Mouse (Mus musculus) heart, adult 9 months (tissue): Measurements from ENCODE around the gene Pbrm1.
A peak's percentile ranks its signal among the peaks of the same experiment; 100 is the strongest.

ENCODE experiments used
- DNase-seq, 2 experiments: peaks; one replicate each; pipeline ENCODE4 v3.0.0; 2022; ENCODE audit warnings: low spot score in 2 of 2

Gene Pbrm1

DNA sequence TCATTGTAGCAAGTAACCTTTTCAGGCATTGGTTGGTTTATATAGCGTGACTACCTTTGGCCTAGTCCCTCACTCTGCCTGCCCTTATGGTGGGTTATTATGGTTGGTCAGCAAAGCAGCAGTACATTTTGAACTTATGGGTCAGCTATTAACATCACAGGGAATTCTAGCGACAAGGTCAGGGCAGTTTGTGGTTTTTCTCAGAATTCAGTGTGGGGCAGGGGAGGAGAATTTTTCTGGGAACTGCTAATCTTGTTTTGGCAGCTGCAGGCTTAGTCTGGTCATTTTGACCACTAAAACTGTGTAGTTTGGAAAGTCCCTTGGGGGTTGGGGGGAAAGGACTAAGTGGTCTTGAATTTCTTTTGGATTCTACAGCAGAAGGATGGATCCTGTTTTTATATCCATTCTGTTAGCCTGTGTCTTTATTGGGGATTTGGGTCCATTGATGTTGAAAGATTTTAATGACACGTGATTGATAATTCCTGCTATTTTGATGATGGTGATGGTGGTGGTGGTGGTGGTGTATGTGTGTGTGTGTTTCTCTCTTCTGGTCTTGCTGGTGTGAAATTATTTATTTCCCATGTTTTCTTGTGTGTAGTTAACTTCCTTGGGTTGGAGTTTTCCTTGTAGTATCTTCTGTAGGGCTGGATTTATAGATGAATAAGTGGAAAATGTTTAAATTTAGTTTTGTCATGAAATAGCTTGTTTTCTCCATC, 60.5 kb downstream of the Pbrm1 start:
- no peak for DNase-seq

DNA sequence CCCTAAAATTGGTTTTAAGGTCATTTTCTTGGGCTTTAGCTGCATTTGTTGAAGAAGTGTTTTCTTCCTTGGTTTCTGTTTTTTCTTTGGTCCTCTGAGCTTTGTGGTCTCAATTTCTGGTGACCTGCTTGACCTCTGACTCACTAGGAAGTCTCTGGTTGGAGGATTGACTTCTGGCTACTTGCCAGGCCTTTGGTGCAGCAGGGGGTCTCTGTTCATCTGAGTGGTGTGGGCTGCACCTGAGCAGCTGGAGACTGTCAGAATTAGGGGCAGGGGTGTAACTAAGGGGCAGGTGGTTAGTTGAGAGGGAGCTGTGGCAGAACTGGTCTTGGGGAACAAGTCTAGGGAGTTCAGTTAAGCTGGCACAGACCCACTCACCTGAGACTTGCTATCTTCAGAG, 62.2 kb downstream of the Pbrm1 start:
- DNase-seq: no peak

DNA sequence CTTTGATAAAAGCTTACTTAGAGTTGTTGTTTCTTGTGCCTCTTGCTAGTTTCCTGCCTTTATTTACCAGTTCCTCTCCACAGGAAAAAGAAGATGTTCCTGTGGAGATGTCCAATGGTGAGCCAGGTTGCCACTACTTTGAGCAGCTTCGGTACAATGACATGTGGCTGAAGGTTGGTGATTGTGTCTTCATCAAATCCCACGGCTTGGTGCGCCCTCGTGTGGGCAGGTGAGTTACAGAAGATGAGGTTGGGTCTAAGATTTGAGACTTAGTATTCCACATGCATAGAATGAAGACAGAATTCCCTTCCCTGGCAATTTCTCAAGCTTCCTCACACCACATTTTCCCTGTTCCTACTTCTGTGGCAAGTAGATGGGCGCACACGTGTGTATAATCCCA, 68.5 kb downstream of the Pbrm1 start:
- DNase-seq: no peak

DNA sequence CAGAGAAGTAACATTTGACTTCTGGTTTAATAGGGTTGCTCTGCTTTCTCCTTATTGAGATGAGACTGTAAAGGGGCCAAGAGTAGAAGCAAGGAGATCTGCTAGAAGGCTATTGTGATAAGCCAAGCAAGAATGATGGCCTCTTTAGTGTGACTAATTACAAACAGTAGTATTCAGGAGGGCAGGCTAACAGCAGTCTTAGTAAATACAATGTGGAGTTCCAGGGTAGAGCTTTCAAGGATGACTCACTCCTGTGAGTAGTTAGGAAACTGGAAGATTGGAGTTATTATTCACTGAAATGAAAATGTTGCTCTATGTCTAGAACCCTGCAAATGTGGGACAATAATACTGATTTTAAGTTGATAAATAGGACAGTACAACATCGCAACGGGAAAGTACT, 69.6 kb downstream of the Pbrm1 start:
- DNase-seq: no peak

DNA sequence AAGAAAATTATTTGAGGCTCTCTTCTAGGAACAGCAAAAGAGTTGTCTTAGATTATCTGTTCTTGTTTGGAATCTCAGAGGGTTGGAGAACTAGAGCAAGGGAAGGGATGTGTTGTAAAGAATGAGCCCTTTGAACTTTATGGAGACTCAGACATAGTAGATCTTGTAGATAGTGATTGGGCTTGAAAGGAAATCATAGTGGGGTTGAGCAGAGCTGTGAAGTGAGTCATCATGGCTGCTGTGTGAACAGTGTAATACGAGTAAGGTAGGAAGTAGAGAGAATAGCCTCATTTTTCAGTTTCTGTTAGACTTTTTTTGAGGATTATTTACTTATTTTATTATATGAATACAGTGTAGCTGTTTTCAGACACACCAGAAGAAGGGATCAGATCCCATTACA, 71.0 kb downstream of the Pbrm1 start:
- no peak for DNase-seq

DNA sequence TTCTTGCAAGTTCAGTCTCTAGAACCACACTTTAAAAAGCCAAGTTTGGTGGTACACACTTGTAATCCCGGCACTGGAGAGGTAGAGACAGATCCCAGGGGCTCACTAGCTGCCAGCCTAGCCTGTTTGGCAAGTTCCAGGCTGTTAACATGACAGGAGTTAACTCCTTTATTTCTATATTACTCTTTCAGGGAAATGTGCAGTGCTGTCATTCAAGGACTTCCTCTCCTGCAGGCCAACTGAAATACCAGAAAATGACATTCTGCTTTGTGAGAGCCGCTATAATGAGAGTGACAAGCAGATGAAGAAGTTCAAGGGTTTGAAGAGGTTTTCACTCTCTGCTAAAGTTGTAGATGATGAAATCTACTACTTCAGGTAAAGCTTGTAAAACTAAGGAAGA, 86.2 kb downstream of the Pbrm1 start:
- DNase-seq: no peak

DNA sequence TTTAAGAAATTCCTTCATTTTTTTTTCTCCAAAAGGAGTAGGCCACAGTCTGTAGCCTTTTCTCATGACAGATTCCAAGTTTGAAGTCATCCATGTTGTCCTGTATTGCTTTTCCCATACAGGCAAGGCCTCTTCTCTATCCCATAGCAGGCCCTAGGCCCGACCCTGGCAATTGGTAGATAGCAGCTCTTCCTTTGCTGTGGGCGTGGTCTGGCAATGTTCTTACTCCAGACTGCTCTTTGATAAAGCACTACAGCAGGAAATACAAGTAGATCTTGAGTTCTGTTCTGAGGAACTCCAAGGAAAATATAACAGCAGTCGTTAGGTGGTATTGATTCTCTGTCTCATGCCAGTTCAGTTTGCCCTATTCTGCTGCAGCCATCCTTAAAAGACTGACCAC, 91.7 kb downstream of the Pbrm1 start:
- no peak for DNase-seq

DNA sequence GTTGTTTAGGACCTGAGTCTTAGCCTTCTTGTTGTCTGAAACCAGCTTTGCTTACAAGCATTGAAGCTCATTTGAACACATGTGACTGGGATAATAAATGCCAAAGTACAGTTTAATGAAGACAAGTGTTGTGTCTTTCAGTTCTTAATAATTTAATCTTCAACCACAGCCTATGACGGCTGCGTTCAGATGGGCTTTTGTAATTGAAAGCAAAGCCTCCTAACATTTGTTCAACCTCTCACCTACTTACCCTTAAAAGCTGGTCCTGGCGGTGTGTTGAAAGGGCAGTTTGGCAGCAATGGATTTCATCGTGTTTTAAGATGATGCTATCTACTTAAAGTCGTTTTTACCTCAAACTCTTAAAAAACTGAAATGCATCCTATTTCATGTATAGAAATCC, 93.2 kb downstream of the Pbrm1 start:
- DNase-seq: no peak

DNA sequence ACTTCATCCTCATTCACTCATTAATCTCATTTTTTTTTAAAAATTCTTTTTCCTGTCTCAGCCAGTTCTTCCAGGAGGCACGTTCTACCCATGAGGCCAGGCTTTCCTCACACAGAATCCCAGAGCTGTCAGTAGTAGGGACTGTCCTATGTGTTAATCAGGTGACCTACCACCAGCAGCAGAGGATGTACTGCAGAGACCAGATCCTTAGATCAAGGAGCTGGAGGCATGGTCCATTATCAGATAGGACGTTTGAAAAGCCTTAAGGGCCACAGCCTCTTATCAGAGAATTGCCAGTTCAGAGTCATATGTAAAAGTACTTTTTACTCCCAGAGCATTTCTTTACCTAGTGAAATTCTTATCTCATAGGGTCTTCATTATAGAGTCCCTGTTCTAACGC, 95.1 kb downstream of the Pbrm1 start:
- DNase-seq: no peak

DNA sequence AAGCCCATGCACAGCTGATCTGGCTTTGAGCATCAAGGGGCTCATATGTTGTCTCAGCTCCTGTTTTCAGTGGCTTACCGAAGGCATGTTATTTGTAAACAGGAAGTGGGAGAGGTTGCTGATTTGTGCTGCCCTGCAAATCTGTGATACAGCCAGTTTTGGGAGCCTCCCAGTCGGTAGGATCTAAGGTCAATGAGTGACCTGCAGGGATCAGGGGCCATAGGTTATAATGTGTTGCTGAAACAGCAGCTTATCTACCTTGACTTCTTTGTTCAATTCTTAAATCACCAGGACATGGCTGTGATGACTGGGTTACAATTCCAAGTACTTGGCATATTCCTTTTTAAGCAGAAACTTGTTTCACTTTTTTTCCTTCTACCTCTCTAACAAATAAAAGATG, 96.6 kb downstream of the Pbrm1 start:
- no peak for DNase-seq

DNA sequence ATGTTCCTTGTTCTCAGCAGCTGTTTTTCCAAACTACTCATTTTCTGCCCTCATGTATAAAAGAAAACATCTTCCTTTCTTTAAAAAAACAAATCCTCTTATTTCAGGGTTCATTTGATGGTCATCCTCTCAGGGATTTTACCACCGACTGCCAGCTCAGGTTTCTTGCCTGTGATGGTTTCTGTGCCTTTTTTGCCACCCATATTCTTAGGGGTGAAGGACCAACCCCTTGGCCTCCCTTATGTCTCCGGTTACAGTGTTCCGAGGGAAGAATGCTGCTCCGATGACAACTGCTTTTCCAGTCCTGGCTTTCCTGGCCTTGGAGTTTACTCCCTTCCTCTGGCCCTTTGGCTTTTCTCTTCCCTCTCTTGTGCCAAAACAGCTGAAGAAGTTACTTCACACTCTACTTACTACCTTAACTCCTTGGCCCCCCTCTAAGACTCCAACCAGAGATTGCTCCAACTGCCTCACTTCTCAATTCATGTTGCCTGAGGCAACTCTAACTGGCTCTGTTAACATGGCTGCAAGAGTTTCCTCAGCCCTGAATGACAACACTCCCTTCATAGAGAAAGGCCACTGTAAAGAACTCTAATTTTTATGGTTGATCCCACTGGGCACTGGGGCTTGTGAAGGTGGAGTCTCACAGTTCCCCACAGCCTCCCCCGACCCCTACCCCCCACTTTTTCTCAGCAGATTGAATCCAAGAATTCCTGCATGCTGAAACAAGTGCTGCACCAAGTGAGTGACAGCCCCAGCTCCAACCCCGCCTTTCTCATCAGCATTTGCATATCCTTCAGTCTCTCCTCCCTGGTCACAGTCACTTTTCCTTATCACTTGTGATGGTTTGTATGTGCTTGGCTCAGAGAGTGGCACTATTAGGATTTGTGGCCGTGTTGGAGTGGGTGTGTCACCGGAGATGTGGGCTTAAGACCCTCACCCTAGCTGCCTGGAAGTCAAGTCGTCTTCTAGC, 106.5 kb downstream of the Pbrm1 start:
- peak in 1 of 2 experiments; percentile 8 for DNase-seq

DNA sequence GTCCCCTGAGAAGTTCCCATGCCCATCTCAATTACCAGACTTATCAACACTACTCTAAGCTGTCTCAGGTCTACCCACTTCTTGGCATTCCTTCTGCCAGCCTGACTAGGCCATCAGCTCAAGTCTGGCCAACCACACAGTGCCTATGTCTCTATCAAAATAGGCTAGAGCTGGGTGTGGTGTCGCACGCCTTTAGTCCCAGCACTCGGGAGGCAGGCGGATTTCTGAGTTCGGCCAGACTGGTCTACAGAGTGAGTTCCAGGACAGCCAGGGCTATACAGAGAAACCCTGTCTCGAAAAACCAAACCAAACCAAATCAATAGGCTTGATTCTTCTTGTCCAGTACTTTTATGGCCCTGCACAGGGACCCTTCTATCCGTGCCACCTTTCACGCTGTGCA, 107.9 kb downstream of the Pbrm1 start:
- no peak for DNase-seq

DNA sequence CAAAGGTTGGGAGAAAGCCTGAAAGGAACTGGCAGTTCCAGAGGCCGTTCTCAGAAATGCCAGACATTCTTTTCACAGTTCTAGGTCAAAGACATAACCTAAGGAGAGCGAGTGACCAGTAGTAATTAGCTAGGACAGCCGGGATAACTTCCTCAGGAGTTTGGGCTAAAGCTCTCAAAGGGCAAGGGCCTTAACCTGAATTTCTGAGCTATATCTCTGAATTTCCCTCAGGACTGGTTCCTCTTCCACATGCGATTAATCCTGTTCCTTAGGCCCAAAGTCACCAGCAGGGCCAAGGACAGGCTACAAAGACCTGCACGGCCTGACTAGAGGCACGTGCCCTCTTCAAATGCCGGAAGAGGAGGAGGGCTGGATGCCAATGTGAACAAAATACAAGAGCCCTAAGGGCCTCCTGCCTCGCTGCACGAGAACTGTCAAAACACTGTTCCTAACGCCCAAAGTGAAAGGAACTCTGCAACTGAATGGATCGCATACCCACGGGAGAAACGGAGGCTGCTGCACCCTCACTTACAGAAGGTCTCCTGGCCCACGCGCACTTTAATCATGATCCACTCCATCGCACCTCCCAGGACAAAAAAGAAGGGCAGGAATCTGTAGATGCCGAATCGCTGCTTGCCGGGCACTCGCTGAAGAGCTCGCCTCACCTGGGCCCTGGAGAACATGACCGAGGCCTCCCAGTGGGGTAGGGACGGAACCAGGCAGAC, 109.3 kb downstream of the Pbrm1 start:
- peak; percentile 65 to 71 for DNase-seq

DNA sequence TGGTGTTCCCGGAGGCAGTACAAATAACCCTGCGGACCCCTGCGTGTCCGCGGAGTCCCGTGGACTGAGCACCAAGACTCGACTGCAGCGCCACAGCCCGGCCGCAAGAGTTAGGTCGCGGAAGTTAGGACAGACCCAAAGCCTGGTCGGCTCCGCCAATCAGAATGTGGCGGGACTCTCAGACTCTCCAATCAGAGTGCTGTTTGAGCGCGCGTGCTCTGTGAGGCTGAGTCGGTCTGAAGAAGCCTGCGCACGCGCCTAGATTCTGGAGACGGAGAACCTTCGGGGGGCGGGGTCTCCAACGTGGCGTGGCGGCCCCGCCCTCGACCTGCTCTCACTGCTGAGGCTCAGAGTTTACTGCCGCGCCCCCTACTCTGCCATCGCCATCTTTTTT, 109.9 kb downstream of the Pbrm1 start, which contains the start of gene Smim4:
Gene Smim4, minus strand, starts transcription at position 131 of the 394 bp plus-strand sequence.
- peak; percentile 97 to 98 for DNase-seq

DNA sequence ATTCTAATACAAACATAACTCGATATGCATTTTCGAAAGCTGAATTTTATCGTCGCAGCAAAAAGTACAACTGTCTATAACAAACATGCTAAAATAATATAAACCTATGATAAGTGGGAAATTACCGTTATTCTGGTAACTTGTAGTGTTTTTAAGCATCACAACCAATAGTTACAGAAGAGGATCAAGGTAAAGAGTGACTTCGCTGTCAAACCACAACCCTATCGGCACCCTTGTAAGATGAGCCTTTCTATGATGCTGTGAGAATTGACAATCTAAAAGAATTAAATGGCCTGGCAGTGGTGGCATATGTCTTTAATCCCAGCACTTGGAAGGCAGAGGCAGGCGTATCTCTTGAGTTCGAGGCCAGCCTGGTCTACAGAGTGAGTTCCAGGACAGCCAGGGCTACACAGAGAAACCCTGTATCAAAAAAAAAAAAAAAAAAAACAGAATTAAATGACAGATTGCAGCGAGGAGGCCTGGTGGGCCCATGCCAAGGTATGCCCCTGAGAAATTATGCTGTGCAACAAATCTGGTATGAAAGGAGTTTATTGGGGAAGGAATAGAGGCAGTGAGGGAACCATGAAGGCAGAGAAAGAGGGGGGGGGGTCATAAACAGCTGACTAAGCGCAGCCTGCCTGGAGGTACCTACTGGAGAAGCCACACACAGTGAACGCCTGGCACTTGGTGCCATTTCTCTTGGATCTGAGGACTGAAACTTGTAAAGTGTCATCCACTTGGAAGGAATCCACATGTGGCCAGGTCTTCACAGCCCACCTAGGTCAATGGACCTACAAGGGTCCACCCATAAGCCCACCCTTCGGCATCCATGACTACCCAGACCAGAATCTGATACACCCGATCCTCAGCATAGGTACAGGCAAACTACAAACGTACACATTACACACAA, 110.6 kb downstream of the Pbrm1 start:
- DNase-seq: no peak

DNA sequence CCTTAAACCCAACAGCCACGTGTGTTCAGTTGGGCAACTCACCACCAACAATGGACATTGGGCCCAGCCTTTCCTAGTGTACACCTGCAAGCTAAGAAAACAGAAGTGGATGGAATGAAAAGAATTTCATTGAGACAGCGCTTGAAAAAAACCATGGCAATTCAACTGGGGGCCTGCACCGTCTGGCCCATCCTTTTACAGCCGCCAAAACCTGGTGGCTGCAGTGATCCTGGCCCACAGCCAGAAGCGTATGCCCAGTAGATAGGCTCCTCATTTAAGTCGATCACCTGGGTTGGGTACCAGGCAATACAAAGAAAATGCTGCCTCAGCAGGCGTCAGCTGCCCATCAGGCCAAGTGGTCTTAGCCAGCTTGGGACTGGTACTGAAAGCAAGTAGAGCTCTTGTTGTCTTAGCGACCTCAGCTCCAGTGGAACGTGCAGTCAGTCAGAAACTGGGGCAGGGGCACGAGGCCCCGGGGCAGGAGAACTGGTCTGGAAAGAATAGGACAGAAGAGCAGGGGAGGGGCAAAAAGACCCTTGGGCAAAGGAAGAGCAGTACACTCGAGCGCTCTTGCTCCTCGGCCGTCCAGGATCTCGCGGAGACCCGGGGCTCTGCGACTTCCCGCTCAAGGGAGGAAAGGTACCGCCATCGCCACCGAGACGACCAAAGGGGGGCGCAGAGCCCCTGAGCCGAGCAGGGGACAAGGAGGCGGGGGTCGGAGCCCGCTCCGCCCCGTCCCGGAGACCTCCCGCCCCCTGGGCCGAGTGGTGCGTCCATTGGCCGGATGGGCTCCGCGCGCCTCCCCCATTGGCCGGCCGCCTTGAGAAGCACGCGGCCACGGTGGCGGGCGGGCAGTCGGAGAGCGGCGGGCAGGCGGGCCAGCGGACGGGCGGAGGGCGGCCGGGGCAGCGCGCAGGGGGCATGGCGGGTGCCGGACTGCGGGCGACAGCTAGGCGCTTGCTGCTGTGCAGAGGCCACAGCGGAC, 111.6 kb downstream of the Pbrm1 start, which contains the start of gene Nt5dc2:
Gene Nt5dc2, plus strand, starts transcription at position 818 of the 985 bp plus-strand sequence.
- DNase-seq: peak; percentile 85 to 88

DNA sequence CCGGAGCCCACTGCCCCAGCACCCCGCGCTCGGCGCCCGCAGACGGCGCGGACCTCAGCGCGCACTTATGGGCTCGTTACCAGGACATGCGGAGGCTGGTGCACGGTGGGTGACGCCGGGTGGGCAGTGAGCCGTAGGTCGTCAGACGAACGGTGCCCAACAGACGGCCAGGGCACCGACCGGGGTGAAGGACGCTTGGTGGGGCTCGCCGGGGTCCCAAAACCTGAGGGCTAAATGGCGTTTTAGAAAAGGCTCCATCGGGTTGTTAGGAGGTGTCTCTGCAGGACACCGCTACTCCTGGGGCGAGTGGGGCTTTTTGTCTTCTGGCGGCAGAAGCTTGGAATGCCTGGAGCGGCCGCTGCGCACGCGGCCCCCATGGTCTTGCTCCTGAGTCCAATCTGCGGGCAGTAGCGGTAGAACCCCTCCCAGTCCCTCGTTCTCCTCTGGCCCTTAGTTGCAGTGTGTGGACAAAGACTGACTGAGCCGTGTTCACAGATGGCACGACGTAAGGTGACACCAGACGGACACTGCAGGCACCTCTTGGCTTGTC, 112.4 kb downstream of the Pbrm1 start:
- no peak for DNase-seq

DNA sequence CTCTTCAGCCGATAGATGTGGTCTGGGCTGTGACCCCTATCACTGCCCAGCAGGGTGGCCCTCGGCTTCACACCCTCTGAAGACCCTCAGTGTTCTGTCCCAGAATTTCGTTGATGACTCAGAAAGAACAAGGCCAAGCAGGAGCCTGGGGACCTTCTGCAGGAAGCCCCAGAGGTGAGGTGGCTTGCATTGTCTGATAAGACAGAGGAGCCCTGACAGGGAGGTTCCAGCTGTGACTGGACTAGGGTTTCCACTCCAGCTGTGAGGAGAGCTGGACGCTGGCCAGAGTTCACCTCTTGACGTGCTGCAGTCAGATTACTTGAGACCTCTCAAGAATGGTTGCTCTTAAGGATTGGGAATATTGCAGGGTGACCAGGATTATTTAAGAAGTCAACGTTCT, 113.1 kb downstream of the Pbrm1 start:
- DNase-seq: no peak

DNA sequence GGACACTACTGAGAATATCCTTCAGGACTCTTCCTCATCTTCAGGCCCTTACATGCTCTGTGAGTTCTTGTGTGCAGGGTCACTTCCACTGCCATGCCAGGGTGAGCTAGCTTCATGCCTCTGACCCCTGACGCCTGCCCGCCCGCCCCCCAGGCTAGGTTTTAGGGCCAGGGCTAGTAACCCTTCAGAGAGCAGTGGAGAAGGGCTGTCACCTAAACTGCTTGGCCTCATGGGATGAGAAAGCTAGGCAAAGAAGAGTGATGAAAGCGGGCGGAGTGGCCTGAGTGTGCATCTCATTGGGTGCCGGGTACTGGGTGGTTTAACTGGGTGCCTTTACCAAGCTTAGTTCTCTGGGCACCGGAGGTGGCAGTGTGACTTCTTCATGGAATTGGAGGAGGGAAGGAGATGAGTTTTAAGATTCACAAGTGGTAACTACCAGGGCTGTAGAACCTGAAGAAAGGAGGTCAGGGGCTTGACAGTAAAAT, 113.6 kb downstream of the Pbrm1 start:
- DNase-seq: no peak
